ENCODE assay signal across 24 mouse cellular contexts in the genomic region with DNA sequence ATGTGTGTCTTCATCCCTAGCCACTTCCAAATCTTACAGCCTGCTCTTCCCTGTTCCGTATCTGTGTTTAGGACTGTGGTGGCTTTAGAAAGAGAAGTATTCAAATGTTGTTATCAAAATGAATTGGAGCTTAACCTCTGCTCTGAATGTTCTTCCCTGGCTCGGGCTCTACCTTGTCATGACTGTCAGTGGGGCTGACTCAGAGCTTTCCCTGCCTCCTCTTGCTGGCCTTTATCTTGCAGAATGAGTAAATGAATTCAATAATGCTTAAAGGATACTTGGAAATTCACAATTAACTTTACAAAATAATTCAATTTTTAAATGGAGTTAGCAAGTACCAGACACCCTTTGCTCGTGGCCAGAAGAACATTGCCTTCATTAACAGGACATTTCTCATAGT.
"Had no signal": no experiment of that assay in that cellular context is flagged by ENCODE, and none has a peak within 500 bp of the region (broad histone marks: within the 10 kb centered on the region; RNA-seq: fewer than 3 reads in every experiment).

No protein-coding gene starts in this region.

- H3K4me3 ChIP-seq: layer of hippocampus, adult 2 months; limb, embryonic 10.5 days; limb, embryonic 13.5 days; liver, embryonic 12.5 days; liver, embryonic 15.5 days; lung, embryonic 15.5 days; megakaryocyte, embryonic 14.5 days; midbrain, embryonic 10.5 days; midbrain, embryonic 15.5 days; neural tube, embryonic 12.5 days; neural tube, embryonic 15.5 days had no signal

- DNase-seq: kidney, postnatal 25 days; layer of hippocampus, adult 9-11 months; liver; lung, adult 18-20 months; lung, postnatal 10 days; lung, postnatal 36 days; right cerebral cortex, adult 18-20 months; right cerebral cortex, postnatal 14 days; right cerebral cortex, postnatal 4 days; thymus, adult 2 months; thymus, postnatal 14 days; thymus, postnatal 4 days had no signal

- H3K4me1 ChIP-seq: limb, embryonic 10.5 days; liver, embryonic 12.5 days; liver, embryonic 15.5 days; lung, embryonic 15.5 days; megakaryocyte, embryonic 14.5 days; midbrain, embryonic 15.5 days; neural tube, embryonic 12.5 days; neural tube, embryonic 15.5 days had no signal

- H3K9me3 ChIP-seq: limb, embryonic 10.5 days; limb, embryonic 13.5 days; liver, embryonic 12.5 days; liver, embryonic 15.5 days; lung, embryonic 15.5 days; megakaryocyte, embryonic 14.5 days; midbrain, embryonic 10.5 days; midbrain, embryonic 15.5 days; neural tube, embryonic 12.5 days; neural tube, embryonic 15.5 days had no signal

- H3K27me3 ChIP-seq: limb, embryonic 13.5 days; liver, embryonic 12.5 days; liver, embryonic 15.5 days; lung, embryonic 15.5 days; midbrain, embryonic 15.5 days; neural tube, embryonic 12.5 days; neural tube, embryonic 15.5 days had no signal

- H3K4me2 ChIP-seq: limb, embryonic 13.5 days; liver, embryonic 12.5 days; liver, embryonic 15.5 days; lung, embryonic 15.5 days; midbrain, embryonic 15.5 days; neural tube, embryonic 12.5 days; neural tube, embryonic 15.5 days had no signal

- ATAC-seq: liver, embryonic 12.5 days; midbrain, embryonic 15.5 days had no signal

- H3K9ac ChIP-seq: limb, embryonic 13.5 days; liver, embryonic 12.5 days; liver, embryonic 15.5 days; lung, embryonic 15.5 days; midbrain, embryonic 15.5 days; neural tube, embryonic 12.5 days; neural tube, embryonic 15.5 days had no signal

- H3K27ac ChIP-seq: layer of hippocampus, adult 2 months; limb, embryonic 10.5 days; limb, embryonic 13.5 days; liver, embryonic 12.5 days; liver, embryonic 15.5 days; lung, embryonic 15.5 days; midbrain, embryonic 10.5 days; midbrain, embryonic 15.5 days; neural tube, embryonic 12.5 days; neural tube, embryonic 15.5 days; stomach, postnatal 0 days had no signal

- H3K36me3 ChIP-seq: limb, embryonic 10.5 days; limb, embryonic 13.5 days; liver, embryonic 12.5 days; liver, embryonic 15.5 days; lung, embryonic 15.5 days; midbrain, embryonic 15.5 days; neural tube, embryonic 15.5 days had no signal
